ENCODE assay signal across 11 mouse cellular contexts in the genomic region with DNA sequence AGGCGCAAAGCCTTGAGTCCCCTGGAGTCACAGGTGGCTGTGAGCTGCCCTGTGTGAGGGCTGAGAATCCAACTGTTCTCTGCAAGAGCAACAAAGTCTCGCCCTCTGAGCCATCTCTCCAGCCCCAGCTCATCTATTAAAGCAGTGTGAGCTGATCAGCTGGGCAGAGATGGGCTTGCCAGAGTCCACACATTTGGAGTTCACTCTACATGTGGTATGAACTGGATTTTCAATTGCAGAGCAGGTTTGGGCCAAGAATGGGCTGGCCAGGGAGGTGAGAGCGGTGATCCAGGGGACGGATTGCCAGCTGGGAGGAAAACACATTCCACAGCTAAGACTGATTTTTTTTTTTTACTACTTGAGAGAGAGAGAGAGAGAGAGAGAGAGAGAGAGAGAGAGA. TPM values are rescaled to one million over a fixed set of nuclear protein-coding genes. Genes with fewer than 3 reads are reported as not detected.
A peak's percentile ranks its signal among the peaks of the same experiment; 100 is the strongest.
DNase-seq lines count a peak whose midpoint lies in the region; ATAC-seq and TF ChIP-seq lines count a peak whose summit lies in the region.
"Had no signal": no experiment of that assay in that cellular context is flagged by ENCODE, and none has a peak within 500 bp of the region (broad histone marks: within the 10 kb centered on the region; RNA-seq: fewer than 3 reads in every experiment).

No protein-coding gene starts in this region.

- TF ChIP-seq CTCF in hindbrain, postnatal 0 days (IDR thresholded peaks at IDR 0.05; ENCODE audit: low read depth): no peak

- 64% methylated on average over 4 of the region's 4 CpGs for WGBS in hindbrain, postnatal 0 days
- 72% methylated on average over 4 of the region's 4 CpGs for WGBS in hindbrain, embryonic 16.5 days

- no peak overlapping the region for H3K9ac ChIP-seq in hindbrain, postnatal 0 days (replicated peaks; ENCODE audit: low read length)
- no peak overlapping the region for H3K9ac ChIP-seq in hindbrain, embryonic 16.5 days (ENCODE audit: low read depth, low read length)
- H3K9ac ChIP-seq: embryonic facial prominence, embryonic 15.5 days; hindbrain, embryonic 12.5 days; stomach, embryonic 15.5 days had no signal

- ATAC-seq in hindbrain, postnatal 0 days: peak; percentile 32; the same call in 1 of the 2 replicates
- no peak for ATAC-seq in hindbrain, embryonic 16.5 days
- ATAC-seq in frontal cortex, adult (ENCODE audit: low TSS enrichment): no peak

- no peaks in the 10 kb centered on the region for H3K9me3 ChIP-seq in hindbrain, postnatal 0 days (ENCODE audit: low read length)
- H3K9me3 ChIP-seq in hindbrain, embryonic 16.5 days (ENCODE audit: control insufficient read depth, low read length): no peaks in the 10 kb centered on the region
- H3K9me3 ChIP-seq: embryonic facial prominence, embryonic 15.5 days; hindbrain, embryonic 12.5 days; stomach, embryonic 15.5 days had no signal

- no peak overlapping the region for H3K4me3 ChIP-seq in hindbrain, postnatal 0 days (ENCODE audit: low read length)
- H3K4me3 ChIP-seq in hindbrain, embryonic 16.5 days (ENCODE audit: low read length): no peak overlapping the region
- H3K4me3 ChIP-seq in brown adipose tissue, adult 24 weeks (ENCODE audit: insufficient read depth, low read depth, low read length): no peak overlapping the region
- H3K4me3 ChIP-seq: embryonic facial prominence, embryonic 15.5 days; hindbrain, embryonic 12.5 days; megakaryocyte, embryonic 14.5 days; stomach, embryonic 15.5 days had no signal

- no peaks in the 10 kb centered on the region; the same call in 1 of the 2 replicates for H3K36me3 ChIP-seq in hindbrain, postnatal 0 days (ENCODE audit: insufficient read depth, low read length)
- H3K36me3 ChIP-seq in hindbrain, embryonic 16.5 days (ENCODE audit: control insufficient read depth, insufficient read depth, low read length): peaks cover 4% of the 10 kb centered on the region
- H3K36me3 ChIP-seq: stomach, embryonic 15.5 days had no signal

- peak; percentile 23 for DNase-seq in hindbrain, postnatal 0 days (ENCODE audit: low spot score)
- DNase-seq in gastrocnemius, postnatal 25 days: peak; percentile 78
- DNase-seq in kidney, postnatal 4 days: peak; percentile 21 to 49
- DNase-seq in frontal cortex, postnatal 14 days (ENCODE audit: low spot score in 2 of 2): no peak

- H3K4me1 ChIP-seq in hindbrain, postnatal 0 days (ENCODE audit: insufficient read depth, low read length): no peaks in the 10 kb centered on the region
- H3K4me1 ChIP-seq in hindbrain, embryonic 16.5 days (ENCODE audit: control insufficient read depth, insufficient read depth, low read depth, low read length): peaks cover 13% of the 10 kb centered on the region
- peaks cover 12% of the 10 kb centered on the region for H3K4me1 ChIP-seq in brown adipose tissue, adult 24 weeks (ENCODE audit: control insufficient read depth, insufficient read depth, insufficient read length, low read length)
- H3K4me1 ChIP-seq: embryonic facial prominence, embryonic 15.5 days; stomach, embryonic 15.5 days had no signal

- no peak overlapping the region for H3K27ac ChIP-seq in hindbrain, postnatal 0 days
- no peak overlapping the region for H3K27ac ChIP-seq in hindbrain, embryonic 16.5 days (ENCODE audit: low read depth, low read length)
- 0 out of 2 replicates have a peak overlapping the region, but pooled peaks have one; percentile 33 for H3K27ac ChIP-seq in brown adipose tissue, adult 24 weeks (replicated peaks; ENCODE audit: low read depth, low read length)
- H3K27ac ChIP-seq: embryonic facial prominence, embryonic 15.5 days; stomach, embryonic 15.5 days had no signal

- no peak overlapping the region for H3K4me2 ChIP-seq in hindbrain, postnatal 0 days (ENCODE audit: low read depth, low read length)
- no peak overlapping the region for H3K4me2 ChIP-seq in hindbrain, embryonic 16.5 days (ENCODE audit: low read length)
- H3K4me2 ChIP-seq: embryonic facial prominence, embryonic 15.5 days; hindbrain, embryonic 12.5 days; stomach, embryonic 15.5 days had no signal

- H3K27me3 ChIP-seq in hindbrain, postnatal 0 days (ENCODE audit: insufficient read depth, low read length): no peaks in the 10 kb centered on the region
- no peaks in the 10 kb centered on the region for H3K27me3 ChIP-seq in hindbrain, embryonic 16.5 days (replicated peaks; ENCODE audit: control insufficient read depth, insufficient read depth, low read length)
- H3K27me3 ChIP-seq: embryonic facial prominence, embryonic 15.5 days; hindbrain, embryonic 12.5 days; megakaryocyte, embryonic 14.5 days; stomach, embryonic 15.5 days had no signal

RNA-seq across cellular contexts. Expression of a gene that starts 34.5 kb away (rescaled TPM):
- 7.8 and 11.1 TPM in 2 replicates for total RNA-seq in hindbrain, postnatal 0 days (2014; rRNA removed)
- 8.7 and 10.1 TPM in 2 replicates for polyA plus RNA-seq in hindbrain, postnatal 0 days (2015; fragmentation: Nextera tagmentation; extraction: Ambion mirVana)
- polyA plus RNA-seq in hindbrain, embryonic 16.5 days (2015; fragmentation: Nextera tagmentation; extraction: Ambion mirVana): 13.1 and 14.4 TPM in 2 replicates
- 6.6 and 8.2 TPM in 2 replicates for polyA plus RNA-seq in brown adipose tissue, adult 24 weeks (2012; ENCODE audit: insufficient read depth, insufficient read length, missing spikeins)
- total RNA-seq in gastrocnemius, postnatal 25 days (2021): 10 to 100 TPM in 1 of 2 experiments, 1 to 10 TPM in 1; 8.1 to 11.3 TPM

Comparison
In these comparisons a context has a peak if more than half of its experiments do, and no peak if none do; other contexts are left out.
1. DNase-seq: peak in hindbrain, postnatal 0 days (single experiment), gastrocnemius, postnatal 25 days (single experiment) and kidney, postnatal 4 days (2 of 2); none in frontal cortex, postnatal 14 days (0 of 2).